Mouse (Mus musculus): ENCODE results near the gene Rexo4.

DNA sequence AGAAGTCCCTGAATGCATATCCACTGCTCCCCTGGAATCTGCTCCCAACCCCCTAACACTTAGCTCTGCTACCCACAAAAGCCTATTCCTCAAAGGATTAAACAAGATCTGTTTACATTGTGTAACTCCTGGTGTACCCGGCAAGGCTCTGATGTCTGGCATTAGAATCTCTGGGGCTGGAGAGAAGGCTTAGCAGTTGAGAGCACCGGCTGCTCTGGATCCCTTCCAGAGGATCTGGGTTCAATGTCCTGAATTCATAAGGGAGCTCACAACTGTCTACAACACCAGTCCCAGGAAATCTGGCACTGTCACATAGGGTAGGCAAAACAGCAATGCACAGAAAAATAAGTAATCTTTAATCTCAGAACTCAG, 6.7 kb downstream of the Rexo4 start:
- no peak for TF ChIP-seq CTCF (IDR thresholded peaks at IDR 0.05; ENCODE audit: borderline replicate concordance, control insufficient read depth, extremely low read depth, insufficient read depth, low read length, poor library complexity)
- TF ChIP-seq POLR2A (IDR thresholded peaks at IDR 0.05; ENCODE audit: control insufficient read depth, extremely low read depth, insufficient read depth, low read length, poor library complexity) = no peak

Measured in thymus, adult 2 months (tissue).